Mouse (Mus musculus) MEL (cell line): ENCODE measurements around the gene Tjp2. TPM values are rescaled to one million over a fixed set of nuclear protein-coding genes. Genes with fewer than 3 reads are reported as not detected.

Experiments
- DNase-seq: peaks from one replicate; pipeline ENCODE4 v3.0.0; 2011; ENCODE audit warnings: low read depth, low spot score
- H3K27ac ChIP-seq: 2 replicates; pipeline ENCODE4 v1.5.1; 2012; ENCODE audit warnings: low read depth, mild to moderate bottlenecking, control low read depth, low read length, moderate library complexity; ENCODE audit not compliant: control insufficient read depth
- H3K27me3 ChIP-seq, 2 experiments: fragments of 150-350 bp in 1 of 2; sonication (generic) in 1 of 2; 2 replicates each; pipeline ENCODE4 v1.6.1; 2012; ENCODE audit warnings: low read length in 2 of 2, mild to moderate bottlenecking in 2 of 2, improper control_type of control experiment in 1 of 2, moderate library complexity in 1 of 2; ENCODE audit not compliant: insufficient read depth in 2 of 2, control insufficient read depth in 1 of 2
- H3K36me3 ChIP-seq, 2 experiments: 2 replicates each; pipeline ENCODE4 v1.6.1; 2012 to 2014; ENCODE audit warnings: low read length in 2 of 2, improper control_type of control experiment in 1 of 2, inconsistent platforms in 1 of 2, mild to moderate bottlenecking in 1 of 2; ENCODE audit not compliant: insufficient read depth in 2 of 2, control insufficient read depth in 1 of 2
- H3K4me1 ChIP-seq, 2 experiments: fragments of 150-350 bp in 1 of 2; sonication (generic) in 1 of 2; 2 replicates each; pipeline ENCODE4 v1.6.1; 2012; ENCODE audit warnings: low read length in 2 of 2, improper control_type of control experiment in 1 of 2, mild to moderate bottlenecking in 1 of 2; ENCODE audit not compliant: insufficient read depth in 2 of 2, control insufficient read depth in 1 of 2
- H3K4me3 ChIP-seq, 2 experiments: fragments of 150-350 bp in 1 of 2; sonication (generic) in 1 of 2; 2 replicates each; pipeline ENCODE4 v1.5.1; 2012; ENCODE audit warnings: low read depth in 2 of 2, low read length in 2 of 2, mild to moderate bottlenecking in 2 of 2, moderate library complexity in 2 of 2, control low read depth in 1 of 2, improper control_type of control experiment in 1 of 2; ENCODE audit not compliant: control insufficient read depth in 1 of 2, insufficient read depth in 1 of 2
- H3K79me2 ChIP-seq: 2 replicates; pipeline ENCODE4 v1.6.1; 2012; ENCODE audit warnings: mild to moderate bottlenecking, low read length, moderate library complexity; ENCODE audit not compliant: control insufficient read depth, poor library complexity, insufficient read depth
- H3K9ac ChIP-seq: 2 replicates; pipeline ENCODE4 v1.6.1; 2012; ENCODE audit warnings: low read depth, mild to moderate bottlenecking, control low read depth, low read length, moderate library complexity; ENCODE audit not compliant: control insufficient read depth, poor library complexity, severe bottlenecking
- H3K9me3 ChIP-seq: fragments of 150-350 bp; sonication (generic); replicated peaks from 2 replicates; pipeline ENCODE4 v1.6.1; 2012; ENCODE audit warnings: mild to moderate bottlenecking, low read length, improper control_type of control experiment, moderate library complexity; ENCODE audit not compliant: insufficient read depth
- BHLHE40 ChIP-seq: IDR thresholded peaks from 2 replicates; pipeline ENCODE4 v1.6.1; 2012; ENCODE audit warnings: low read depth, mild to moderate bottlenecking, inconsistent platforms, low read length, improper control_type of control experiment, borderline replicate concordance
- CHD1 ChIP-seq: IDR thresholded peaks from 2 replicates; pipeline ENCODE4 v1.6.1; 2012; ENCODE audit warnings: low read depth, mild to moderate bottlenecking, inconsistent platforms, low read length, improper control_type of control experiment
- E2F4 ChIP-seq: IDR thresholded peaks from 2 replicates; pipeline ENCODE4 v1.6.1; 2011; ENCODE audit warnings: low read depth, low read length, improper control_type of control experiment, borderline replicate concordance
- ELF1 ChIP-seq: IDR thresholded peaks from 2 replicates; pipeline ENCODE4 v1.6.1; 2014; ENCODE audit warnings: low read depth, mild to moderate bottlenecking, inconsistent platforms, low read length, improper control_type of control experiment, moderate library complexity
- EP300 ChIP-seq, 2 experiments: IDR thresholded peaks; 2 replicates each; pipeline ENCODE4 v1.6.1; 2011; ENCODE audit warnings: improper control_type of control experiment in 2 of 2, low read length in 2 of 2, low read depth in 1 of 2, mild to moderate bottlenecking in 1 of 2
- ETS1 ChIP-seq: IDR thresholded peaks from 2 replicates; pipeline ENCODE4 v1.6.1; 2012; ENCODE audit warnings: low read depth, mild to moderate bottlenecking, inconsistent platforms, low read length, improper control_type of control experiment, moderate library complexity
- GABPA ChIP-seq: IDR thresholded peaks from 2 replicates; pipeline ENCODE4 v1.6.1; 2012; ENCODE audit warnings: low read depth, mild to moderate bottlenecking, inconsistent platforms, low read length, improper control_type of control experiment, moderate library complexity
- HCFC1 ChIP-seq: IDR thresholded peaks from 2 replicates; pipeline ENCODE4 v1.6.1; 2012; ENCODE audit warnings: low read depth, mild to moderate bottlenecking, inconsistent platforms, low read length, improper control_type of control experiment, moderate library complexity
- JUND ChIP-seq: IDR thresholded peaks from 2 replicates; pipeline ENCODE4 v1.6.1; 2011; ENCODE audit warnings: low read depth, mild to moderate bottlenecking, improper control_type of control experiment, low read length
- KAT2A ChIP-seq: conservative IDR thresholded peaks from 2 replicates; pipeline ENCODE4 v1.6.1; 2012; ENCODE audit warnings: low read depth, low read length, improper control_type of control experiment, inconsistent platforms
- MAFK ChIP-seq: IDR thresholded peaks from 2 replicates; pipeline ENCODE4 v1.6.1; 2011; ENCODE audit warnings: low read depth, mild to moderate bottlenecking, low read length, improper control_type of control experiment, borderline replicate concordance
- MAZ ChIP-seq: IDR thresholded peaks from 2 replicates; pipeline ENCODE4 v1.6.1; 2012; ENCODE audit warnings: low read depth, mild to moderate bottlenecking, inconsistent platforms, low read length, improper control_type of control experiment
- MYC ChIP-seq: IDR thresholded peaks from 2 replicates; pipeline ENCODE4 v1.6.1; 2011; ENCODE audit warnings: low read depth, mild to moderate bottlenecking, low read length, improper control_type of control experiment, moderate library complexity
- POLR2A ChIP-seq, 2 experiments: IDR thresholded peaks; 2 replicates each; pipeline ENCODE4 v1.6.1; 2011 to 2012; ENCODE audit warnings: low read length in 2 of 2, mild to moderate bottlenecking in 2 of 2, control low read depth in 1 of 2, improper control_type of control experiment in 1 of 2, low read depth in 1 of 2, moderate library complexity in 1 of 2; ENCODE audit not compliant: control insufficient read depth in 1 of 2, insufficient read depth in 1 of 2, poor library complexity in 1 of 2
- RAD21 ChIP-seq: IDR thresholded peaks from 2 replicates; pipeline ENCODE4 v1.6.1; 2011; ENCODE audit warnings: mild to moderate bottlenecking, low read depth, low read length, improper control_type of control experiment
- RCOR1 ChIP-seq: IDR thresholded peaks from 2 replicates; pipeline ENCODE4 v1.6.1; 2012; ENCODE audit warnings: low read depth, mild to moderate bottlenecking, inconsistent platforms, low read length, improper control_type of control experiment
- SIN3A ChIP-seq: IDR thresholded peaks from 2 replicates; pipeline ENCODE4 v1.6.1; 2012; ENCODE audit warnings: low read length, improper control_type of control experiment, inconsistent platforms
- SMC3 ChIP-seq: IDR thresholded peaks from 2 replicates; pipeline ENCODE4 v1.6.1; 2011; ENCODE audit warnings: low read depth, low read length, improper control_type of control experiment
- TCF12 ChIP-seq: IDR thresholded peaks from 2 replicates; pipeline ENCODE4 v1.6.1; 2014; ENCODE audit warnings: low read depth, mild to moderate bottlenecking, inconsistent platforms, low read length, improper control_type of control experiment, moderate library complexity
- UBTF ChIP-seq: IDR thresholded peaks from 2 replicates; pipeline ENCODE4 v1.6.1; 2012; ENCODE audit warnings: low read depth, mild to moderate bottlenecking, inconsistent platforms, low read length, improper control_type of control experiment, moderate library complexity, borderline replicate concordance; ENCODE audit not compliant: insufficient read depth
- ZC3H11A ChIP-seq: IDR thresholded peaks from 2 replicates; pipeline ENCODE4 v1.6.1; 2012; ENCODE audit warnings: low read depth, mild to moderate bottlenecking, inconsistent platforms, low read length, improper control_type of control experiment
- ZKSCAN1 ChIP-seq: IDR thresholded peaks from 2 replicates; pipeline ENCODE4 v1.6.1; 2012; ENCODE audit warnings: low read depth, mild to moderate bottlenecking, inconsistent platforms, low read length, improper control_type of control experiment, moderate library complexity
- polyA plus RNA-seq, 2 experiments: library from polyadenylated mRNA; stranded (reverse) in 1 of 2; unstranded in 1 of 2; fragments of >175 nt in 1 of 2; fragments of >200 nt in 1 of 2; gene quantifications; 2 replicates each; pipeline versions ENCODE4 v1.2.1 to v1.2.4; 2012; ENCODE audit warnings: low replicate concordance in 2 of 2, low read depth in 1 of 2; ENCODE audit not compliant: insufficient read length in 2 of 2, insufficient read depth in 1 of 2, missing spikeins in 1 of 2
- total RNA-seq: library from RNA; depleted of rRNA; stranded (reverse); fragments of 300-350 nt; gene quantifications from 2 replicates; pipeline ENCODE4 v1.2.3, GENCODE M21; 2012

Tjp2 gene
- total and polyA plus RNA-seq, 3 experiments, result 3.0 to 8.3 TPM; not detected in 1

DNA sequence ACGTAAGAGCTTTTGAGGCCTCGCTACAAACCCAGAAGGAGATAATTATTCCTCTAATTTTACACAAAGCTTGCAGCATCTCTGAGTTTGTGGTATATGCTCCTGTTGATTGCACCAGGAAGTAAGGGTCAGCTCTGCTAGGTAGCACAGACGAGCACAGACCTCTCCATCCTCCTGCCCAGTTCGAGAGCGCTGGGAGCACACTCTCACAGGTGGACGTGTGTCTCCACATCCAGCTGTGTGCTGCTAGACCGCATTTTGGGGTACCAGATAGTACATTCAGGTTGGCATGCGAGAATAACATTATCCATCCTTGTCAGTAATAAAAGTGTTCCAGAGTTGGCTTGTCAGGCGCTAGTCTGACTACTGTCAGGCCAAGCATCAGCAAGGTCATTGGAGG, 5.8 kb downstream of the Tjp2 start:
- Histone ChIP-seq H3K27ac (no peak overlapping the region), H3K9me3 (no peaks in the 10 kb centered on the region), H3K27me3 (peaks cover 0 to 1% of the 10 kb centered on the region in 2 experiments; a peak in 1 of 4 replicates)
- TF ChIP-seq RAD21 (no peak), MAZ (no peak), ETS1 (no peak), UBTF (no peak), SIN3A (no peak), BHLHE40 (no peak), SMC3 (no peak), EP300 (IDR thresholded peaks at IDR 0.05; ENCODE audit: low read depth in 1 of 2, low read length in 2 of 2) (no peak), KAT2A (no peak), RCOR1 (no peak), GABPA (no peak)
- TF ChIP-seq, all 39 proteins: peak for 0
- Histone ChIP-seq H3K9ac (no peak overlapping the region), H3K4me1 (no peaks in the 10 kb centered on the region), H3K36me3 (no peaks in the 10 kb centered on the region), H3K79me2 (no peaks in the 10 kb centered on the region), H3K4me3 (no peak overlapping the region)
- no peak for DNase-seq

DNA sequence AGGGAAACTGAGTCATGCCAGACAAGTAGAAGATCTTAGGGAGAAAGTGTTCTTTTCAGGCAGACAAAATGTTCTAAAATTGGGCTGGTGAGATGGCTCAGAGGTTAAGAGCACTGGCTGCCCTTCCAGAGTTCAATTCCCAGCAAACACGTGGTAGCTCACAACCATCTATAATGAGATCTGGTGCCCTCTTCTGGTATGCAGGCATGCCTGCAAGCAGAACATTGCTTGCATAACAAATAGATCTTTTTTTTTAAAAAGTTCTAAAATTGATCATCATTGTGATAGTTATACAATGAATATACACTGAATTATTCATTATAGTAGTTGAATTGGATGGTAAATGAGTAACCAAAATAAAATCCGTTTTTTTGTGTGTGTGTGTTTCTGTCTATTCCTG, 6.5 kb downstream of the Tjp2 start:
- Histone ChIP-seq H3K9me3 (no peaks in the 10 kb centered on the region), H3K27me3 (peaks cover 0 to 3% of the 10 kb centered on the region in 2 experiments; a peak in 2 of 4 replicates), H3K9ac (no peak overlapping the region), H3K4me3 (no peak overlapping the region), H3K27ac (no peak overlapping the region), H3K79me2 (no peaks in the 10 kb centered on the region)
- no peak for DNase-seq
- TF ChIP-seq TCF12 (no peak), SMC3 (no peak), KAT2A (no peak), POLR2A (IDR thresholded peaks at IDR 0.05; ENCODE audit: control insufficient read depth in 1 of 2, insufficient read depth in 1 of 2, low read depth in 1 of 2, low read length in 2 of 2, poor library complexity in 1 of 2) (no peak), SIN3A (no peak), E2F4 (no peak), MAFK (no peak), MYC (no peak), RCOR1 (no peak), JUND (no peak), UBTF (no peak), HCFC1 (no peak), ELF1 (no peak), ETS1 (no peak), CHD1 (no peak), EP300 (IDR thresholded peaks at IDR 0.05; ENCODE audit: low read depth in 1 of 2, low read length in 2 of 2) (no peak), ZC3H11A (no peak), GABPA (no peak), RAD21 (no peak), ZKSCAN1 (no peak)
- TF ChIP-seq, all 39 proteins: peak for 0
- H3K4me1 ChIP-seq, result no peaks in the 10 kb centered on the region
- no peaks in the 10 kb centered on the region for H3K36me3 ChIP-seq
